Mouse (Mus musculus) lung, adult 2 months (tissue): ENCODE measurements at regions not wholly inside any gene's neighbourhood (a gene's known extent, or its start where the extent isn't known, plus 50 kb on each side); places are given as distances from the start of the nearest gene placed in this dataset.

Experiments used
- CTCF ChIP-seq: fragments of 200-500 bp; IDR thresholded peaks from 2 replicates; pipeline ENCODE4 v1.5.1; 2011; ENCODE audit warnings: mild to moderate bottlenecking, low read length, control low read depth; ENCODE audit not compliant: insufficient read depth
- POLR2A ChIP-seq: fragments of 200-500 bp; IDR thresholded peaks from 2 replicates; pipeline ENCODE4 v1.6.1; 2011; ENCODE audit warnings: low read depth, mild to moderate bottlenecking, control low read depth, low read length, borderline replicate concordance; ENCODE audit errors: extremely low read depth

DNA sequence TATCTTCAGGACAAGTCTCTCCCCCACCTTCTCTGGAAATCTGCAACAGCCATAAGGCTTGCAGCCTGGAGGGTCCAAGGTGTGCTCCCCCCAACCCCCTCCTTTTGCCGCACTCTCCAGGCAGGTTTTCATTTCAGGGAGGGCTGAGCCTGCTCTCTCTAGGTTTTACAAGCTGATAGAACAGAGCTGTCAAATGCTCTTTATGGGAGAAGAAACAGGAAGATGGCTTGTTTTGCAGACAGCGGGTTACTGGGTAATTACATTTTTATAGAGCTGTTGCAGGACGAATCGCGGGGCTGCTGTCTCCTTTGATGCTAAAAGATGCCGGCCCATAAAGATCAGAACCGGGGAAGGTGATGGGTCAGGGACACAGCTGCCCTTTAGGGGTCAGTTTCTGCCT, 257.8 kb downstream of the Med13l start:
- no peak for TF ChIP-seq CTCF
- no peak for TF ChIP-seq POLR2A
